Mouse (Mus musculus) heart, postnatal 0 days (tissue): ENCODE data around the gene Mmgt2.

Source experiments
- CTCF ChIP-seq: IDR thresholded peaks from 2 replicates; pipeline ENCODE4 v1.5.1; 2016; ENCODE audit warnings: antibody characterized with exemption, control low read depth, low read depth
- EP300 ChIP-seq: IDR thresholded peaks from 2 replicates; pipeline ENCODE4 v1.6.1; 2016; ENCODE audit warnings: antibody characterized with exemption, low read depth

- no peak for TF ChIP-seq CTCF
- no peak for TF ChIP-seq EP300
Observed at GRCm38 (mm10) chr11:62636105-62636839, 12.2 kb upstream of the Mmgt2 start.
